Mouse (Mus musculus): ENCODE data around the gene Cd5. TPM values are rescaled to one million over a fixed set of nuclear protein-coding genes. Genes with fewer than 3 reads are reported as not detected.

Cd5 gene
- total RNA-seq, 2 experiments from 2014 or later = not detected

GRCm38 (mm10) chr19:10759525-10759924, 20.7 kb upstream of the Cd5 start:
- intact Hi-C loops (cut with DNase I) = no loop called here
- DNase-seq = no peak

- no peak for DNase-seq
- intact Hi-C loops (cut with DNase I) = no loop called here
Observed at GRCm38 (mm10) chr19:10758708-10759107, 19.9 kb upstream of the Cd5 start.

GRCm38 (mm10) chr19:10757526-10757925, 18.7 kb upstream of the Cd5 start:
- DNase-seq = no peak
- intact Hi-C loops (cut with DNase I) = no loop called here

GRCm38 (mm10) chr19:10757125-10757524, 18.3 kb upstream of the Cd5 start:
- intact Hi-C loops (cut with DNase I) = no loop called here

GRCm38 (mm10) chr19:10752646-10753045, 13.8 kb upstream of the Cd5 start:
- intact Hi-C loops (cut with DNase I) = no loop called here
- DNase-seq = no peak

More at GRCm38 (mm10) chr19:10757125-10757524, 18.3 kb upstream of the Cd5 start:
- no peak for DNase-seq

GRCm38 (mm10) chr19:10752106-10752505, 13.3 kb upstream of the Cd5 start:
- intact Hi-C loops (cut with DNase I) = no loop called here

GRCm38 (mm10) chr19:10751607-10752006, 12.8 kb upstream of the Cd5 start:
- intact Hi-C loops (cut with DNase I) = no loop called here
- no peak for DNase-seq

More at GRCm38 (mm10) chr19:10752106-10752505, 13.3 kb upstream of the Cd5 start:
- DNase-seq = no peak

GRCm38 (mm10) chr19:10750161-10750560, 11.4 kb upstream of the Cd5 start:
- no peak for DNase-seq
- intact Hi-C loops (cut with DNase I) = no loop called here

- intact Hi-C loops (cut with DNase I) = no loop called here
- no peak for DNase-seq
Observed at GRCm38 (mm10) chr19:10749295-10749694, 10.5 kb upstream of the Cd5 start.

- no peak for DNase-seq
- intact Hi-C loops (cut with DNase I) = no loop called here
Observed at GRCm38 (mm10) chr19:10748401-10749102, 9.8 kb upstream of the Cd5 start.

GRCm38 (mm10) chr19:10747718-10748117, 8.9 kb upstream of the Cd5 start:
- intact Hi-C loops (cut with DNase I) = no loop called here
- DNase-seq = no peak

- intact Hi-C loops (cut with DNase I) = no loop called here
- no peak for DNase-seq
Observed at GRCm38 (mm10) chr19:10747182-10747581, 8.4 kb upstream of the Cd5 start.

GRCm38 (mm10) chr19:10742565-10742964, 3.8 kb upstream of the Cd5 start:
- no peak for DNase-seq
- intact Hi-C loops (cut with DNase I) = no loop called here

GRCm38 (mm10) chr19:10742145-10742544, 3.3 kb upstream of the Cd5 start:
- no peak for DNase-seq
- intact Hi-C loops (cut with DNase I) = no loop called here

- DNase-seq = no peak
- intact Hi-C loops (cut with DNase I) = no loop called here
Observed at GRCm38 (mm10) chr19:10740641-10741440, 2.0 kb upstream of the Cd5 start.

GRCm38 (mm10) chr19:10739916-10740315, 1.1 kb upstream of the Cd5 start:
- intact Hi-C loops (cut with DNase I) = no loop called here
- DNase-seq = no peak

GRCm38 (mm10) chr19:10738038-10738437, 764 bp downstream of the Cd5 start:
- DNase-seq = no peak
- intact Hi-C loops (cut with DNase I) = no loop called here

- intact Hi-C loops (cut with DNase I) = no loop called here
- DNase-seq = no peak
Observed at GRCm38 (mm10) chr19:10735861-10736260, 2.9 kb downstream of the Cd5 start.

GRCm38 (mm10) chr19:10735061-10735460, 3.7 kb downstream of the Cd5 start:
- intact Hi-C loops (cut with DNase I) = no loop called here
- DNase-seq = no peak

GRCm38 (mm10) chr19:10734554-10734953, 4.2 kb downstream of the Cd5 start:
- intact Hi-C loops (cut with DNase I) = no loop called here
- no peak for DNase-seq

- intact Hi-C loops (cut with DNase I) = no loop called here
- no peak for DNase-seq
Observed at GRCm38 (mm10) chr19:10733501-10734127, 5.2 kb downstream of the Cd5 start.

- no peak for DNase-seq
- intact Hi-C loops (cut with DNase I) = no loop called here
Observed at GRCm38 (mm10) chr19:10732741-10733140, 6.1 kb downstream of the Cd5 start.

All from left cerebral cortex, postnatal 4 days (tissue).